Mouse (Mus musculus): ENCODE data around the gene Trim33. TPM values are rescaled to one million over a fixed set of nuclear protein-coding genes. Genes with fewer than 3 reads are reported as not detected.

The Trim33 gene
- polyA plus RNA-seq, 1 experiment: 6.2 TPM

DNA sequence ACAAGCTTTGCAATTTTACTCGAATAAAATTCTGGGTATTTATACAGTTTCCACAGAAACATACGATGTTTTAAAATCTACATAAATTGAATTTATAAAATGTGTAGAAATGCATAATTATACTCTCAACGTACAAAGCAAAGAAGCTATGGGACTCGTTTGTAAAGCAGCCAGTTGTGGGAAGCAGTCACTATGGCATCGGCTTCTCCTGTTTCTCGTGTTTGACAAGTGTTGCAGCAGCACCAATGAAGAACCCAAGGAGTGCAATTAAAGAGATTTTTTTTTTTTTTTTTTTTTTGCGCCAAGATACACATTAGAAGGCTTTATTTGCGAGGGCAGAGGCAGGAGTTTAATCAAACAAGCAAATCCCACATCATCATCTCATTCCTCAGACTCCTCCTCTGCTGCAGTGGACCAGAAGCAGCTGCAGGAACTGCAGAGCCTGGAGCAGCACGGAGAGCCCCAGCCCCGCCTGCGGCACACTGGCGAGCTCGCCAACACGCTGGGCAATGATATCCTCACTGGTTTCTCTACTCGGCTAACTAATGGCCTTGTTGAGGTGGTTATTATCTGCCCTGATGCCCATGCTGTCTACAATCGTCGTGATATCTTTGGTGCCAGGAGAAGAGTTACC is 32.3 kb upstream of the Trim33 start:
- H3K4me3 ChIP-seq (ENCODE audit: insufficient read depth, poor library complexity, severe bottlenecking): no peak overlapping the region
- no peak for TF ChIP-seq MYOD1 (IDR thresholded peaks at IDR 0.05; ENCODE audit: control insufficient read depth, insufficient read length, low read depth)
- no peak for TF ChIP-seq MAX (IDR thresholded peaks at IDR 0.05)
- no peak for TF ChIP-seq FOSL1 (IDR thresholded peaks at IDR 0.05; ENCODE audit: insufficient read depth, low read length, poor library complexity, severe bottlenecking)
- no peak for TF ChIP-seq CTCF (IDR thresholded peaks at IDR 0.05; ENCODE audit: control insufficient read depth, insufficient read depth, insufficient read length)
- no peak for TF ChIP-seq USF1 (IDR thresholded peaks at IDR 0.05; ENCODE audit: low read depth)
- TF ChIP-seq CEBPB (IDR thresholded peaks at IDR 0.05; ENCODE audit: low read depth): no peak
- no peak for TF ChIP-seq MYOG (IDR thresholded peaks at IDR 0.05; ENCODE audit: control insufficient read depth, extremely low read depth, insufficient read length)
- no peaks in the 10 kb centered on the region for H3K79me3 ChIP-seq (ENCODE audit: low read depth)
- no peaks in the 10 kb centered on the region for H3K79me2 ChIP-seq (ENCODE audit: control insufficient read depth, insufficient read depth)
- no peaks in the 10 kb centered on the region for H3K36me3 ChIP-seq (ENCODE audit: control insufficient read depth, insufficient read depth)
- no peaks in the 10 kb centered on the region for H3K27me3 ChIP-seq (ENCODE audit: control insufficient read depth, insufficient read depth, insufficient read length)
- H3ac ChIP-seq (ENCODE audit: control insufficient read depth, insufficient read length, low read depth): no peak overlapping the region

DNA sequence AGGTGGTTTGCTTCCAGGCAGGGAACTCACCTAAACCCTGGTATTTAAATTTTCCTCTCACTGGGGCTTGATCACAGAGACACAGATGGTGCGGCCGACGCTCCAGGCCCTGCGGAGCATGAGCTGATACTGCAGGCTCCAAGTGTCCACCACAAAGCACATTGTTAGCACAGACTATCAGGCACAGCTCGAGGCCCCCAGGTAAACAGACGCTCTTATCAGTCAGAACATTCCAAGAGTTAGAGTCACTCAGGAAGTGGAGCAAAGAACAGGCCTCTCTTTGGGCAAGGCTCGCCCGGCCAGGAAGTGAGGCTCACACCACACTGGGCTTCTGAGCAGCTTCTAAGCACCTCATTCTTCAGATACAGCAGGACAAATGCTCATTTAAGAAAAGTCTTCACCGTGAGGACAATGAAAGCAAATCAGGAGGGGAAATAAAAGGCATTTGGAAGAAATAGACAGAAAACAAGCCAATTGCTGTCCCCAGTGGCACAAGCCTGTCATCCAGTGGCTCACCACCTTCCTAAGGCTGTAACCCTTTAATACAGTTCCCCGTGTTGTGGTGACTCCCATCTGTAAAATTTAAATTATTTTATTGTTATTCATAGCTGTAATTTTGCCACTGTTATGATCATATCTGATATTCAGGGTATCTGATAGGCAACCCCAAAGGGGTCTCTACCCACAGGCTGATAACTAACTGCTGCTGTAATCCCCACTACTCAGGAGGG is 22.8 kb upstream of the Trim33 start:
- Histone ChIP-seq H3K79me2 (ENCODE audit: control insufficient read depth, insufficient read depth) (no peaks in the 10 kb centered on the region), H3K36me3 (ENCODE audit: control insufficient read depth, insufficient read depth) (no peaks in the 10 kb centered on the region), H3ac (ENCODE audit: control insufficient read depth, insufficient read length, low read depth) (no peak overlapping the region), H3K4me3 (ENCODE audit: insufficient read depth, poor library complexity, severe bottlenecking) (no peak overlapping the region), H3K27me3 (ENCODE audit: control insufficient read depth, insufficient read depth, insufficient read length) (no peaks in the 10 kb centered on the region), H3K79me3 (ENCODE audit: low read depth) (no peaks in the 10 kb centered on the region)
- TF ChIP-seq CEBPB (IDR thresholded peaks at IDR 0.05; ENCODE audit: low read depth): no peak
- TF ChIP-seq MYOD1 (IDR thresholded peaks at IDR 0.05; ENCODE audit: control insufficient read depth, insufficient read length, low read depth): no peak
- TF ChIP-seq FOSL1 (IDR thresholded peaks at IDR 0.05; ENCODE audit: insufficient read depth, low read length, poor library complexity, severe bottlenecking): no peak
- TF ChIP-seq MYOG (IDR thresholded peaks at IDR 0.05; ENCODE audit: control insufficient read depth, extremely low read depth, insufficient read length): no peak
- no peak for TF ChIP-seq USF1 (IDR thresholded peaks at IDR 0.05; ENCODE audit: low read depth)
- no peak for TF ChIP-seq MAX (IDR thresholded peaks at IDR 0.05)
- TF ChIP-seq CTCF (IDR thresholded peaks at IDR 0.05; ENCODE audit: control insufficient read depth, insufficient read depth, insufficient read length): no peak

DNA sequence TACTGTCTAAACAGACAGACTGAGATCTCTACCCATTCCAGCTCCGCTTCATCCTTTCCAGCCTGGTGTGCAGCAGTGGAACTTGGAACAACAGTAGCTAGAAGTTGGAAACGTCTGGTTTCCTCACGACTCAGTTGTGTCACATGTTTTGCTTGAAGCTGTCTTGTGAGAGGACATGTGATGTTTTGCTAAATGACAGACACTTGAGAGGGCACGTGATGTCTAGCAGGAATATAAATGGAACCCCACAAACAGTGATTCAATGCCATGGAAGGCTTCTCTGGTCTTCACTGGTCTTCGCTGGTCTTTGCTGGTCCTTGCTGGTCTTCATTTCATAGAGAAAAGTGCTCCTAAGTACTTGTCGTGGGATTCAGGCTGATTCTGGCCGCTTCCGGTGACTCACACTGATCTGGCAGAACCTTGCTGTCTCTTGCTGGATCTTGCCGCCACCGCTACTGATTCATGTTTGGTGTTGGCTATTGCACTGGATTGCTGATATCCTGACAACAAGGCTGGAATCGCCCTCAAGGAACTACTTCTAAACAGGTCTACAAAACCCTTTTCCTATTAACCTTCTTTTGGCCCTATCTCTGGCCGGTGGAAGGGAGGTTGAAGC is 16.2 kb upstream of the Trim33 start:
- no peaks in the 10 kb centered on the region for H3K27me3 ChIP-seq (ENCODE audit: control insufficient read depth, insufficient read depth, insufficient read length)
- H3K79me3 ChIP-seq (ENCODE audit: low read depth): no peaks in the 10 kb centered on the region
- H3ac ChIP-seq (ENCODE audit: control insufficient read depth, insufficient read length, low read depth): no peak overlapping the region
- peak; percentile 64 for TF ChIP-seq MAX (IDR thresholded peaks at IDR 0.05)
- no peak for TF ChIP-seq MYOG (IDR thresholded peaks at IDR 0.05; ENCODE audit: control insufficient read depth, extremely low read depth, insufficient read length)
- peak; percentile 57 for TF ChIP-seq CEBPB (IDR thresholded peaks at IDR 0.05; ENCODE audit: low read depth)
- peak; percentile 90 for TF ChIP-seq USF1 (IDR thresholded peaks at IDR 0.05; ENCODE audit: low read depth)
- no peak for TF ChIP-seq CTCF (IDR thresholded peaks at IDR 0.05; ENCODE audit: control insufficient read depth, insufficient read depth, insufficient read length)
- TF ChIP-seq MYOD1 (IDR thresholded peaks at IDR 0.05; ENCODE audit: control insufficient read depth, insufficient read length, low read depth): no peak
- peak; percentile 68 for TF ChIP-seq FOSL1 (IDR thresholded peaks at IDR 0.05; ENCODE audit: insufficient read depth, low read length, poor library complexity, severe bottlenecking)
- H3K4me3 ChIP-seq (ENCODE audit: insufficient read depth, poor library complexity, severe bottlenecking): no peak overlapping the region
- H3K79me2 ChIP-seq (ENCODE audit: control insufficient read depth, insufficient read depth): no peaks in the 10 kb centered on the region
- no peaks in the 10 kb centered on the region for H3K36me3 ChIP-seq (ENCODE audit: control insufficient read depth, insufficient read depth)

DNA sequence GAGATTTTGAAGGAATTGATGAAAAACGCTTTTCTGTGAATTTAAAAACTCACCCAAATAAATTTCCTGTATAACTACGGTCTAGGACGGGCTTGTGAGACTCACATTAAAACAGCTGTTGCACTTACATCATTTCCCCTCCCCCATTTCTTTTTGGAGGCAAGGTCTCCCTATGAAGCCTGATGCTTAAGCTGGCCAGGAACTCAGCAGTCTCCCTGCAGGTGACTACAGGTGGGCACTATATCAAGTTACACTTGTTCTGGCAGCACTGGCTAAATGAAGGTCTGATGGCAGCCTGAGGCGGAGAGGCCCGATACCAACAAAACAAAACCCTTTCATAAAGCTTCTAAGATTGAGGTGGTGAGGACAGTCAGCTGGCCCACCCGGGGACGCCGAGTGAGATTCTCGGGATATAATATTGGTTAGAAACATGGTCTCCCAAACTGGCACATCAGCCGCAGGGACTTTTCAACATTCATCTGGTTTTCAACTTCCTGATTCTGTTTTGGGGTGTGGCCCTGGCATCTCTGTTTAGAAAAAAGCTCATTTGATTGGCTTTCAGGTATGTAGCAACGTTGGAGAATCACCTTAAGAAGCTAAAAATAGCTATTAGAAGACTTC is 422 bp upstream of the Trim33 start:
- Histone ChIP-seq H3K79me3 (ENCODE audit: low read depth) (peaks cover 36% of the 10 kb centered on the region), H3K79me2 (ENCODE audit: control insufficient read depth, insufficient read depth) (peaks cover 39% of the 10 kb centered on the region), H3ac (ENCODE audit: control insufficient read depth, insufficient read length, low read depth) (peak overlapping the region; percentile 26), H3K36me3 (ENCODE audit: control insufficient read depth, insufficient read depth) (peaks cover 4% of the 10 kb centered on the region), H3K27me3 (ENCODE audit: control insufficient read depth, insufficient read depth, insufficient read length) (no peaks in the 10 kb centered on the region), H3K4me3 (ENCODE audit: insufficient read depth, poor library complexity, severe bottlenecking) (peak overlapping the region; percentile 71)
- TF ChIP-seq CTCF (IDR thresholded peaks at IDR 0.05; ENCODE audit: control insufficient read depth, insufficient read depth, insufficient read length) (no peak), MYOD1 (IDR thresholded peaks at IDR 0.05; ENCODE audit: control insufficient read depth, insufficient read length, low read depth) (no peak), USF1 (IDR thresholded peaks at IDR 0.05; ENCODE audit: low read depth) (no peak), FOSL1 (IDR thresholded peaks at IDR 0.05; ENCODE audit: insufficient read depth, low read length, poor library complexity, severe bottlenecking) (no peak), MAX (IDR thresholded peaks at IDR 0.05) (no peak), CEBPB (IDR thresholded peaks at IDR 0.05; ENCODE audit: low read depth) (no peak), MYOG (IDR thresholded peaks at IDR 0.05; ENCODE audit: control insufficient read depth, extremely low read depth, insufficient read length) (no peak)

DNA sequence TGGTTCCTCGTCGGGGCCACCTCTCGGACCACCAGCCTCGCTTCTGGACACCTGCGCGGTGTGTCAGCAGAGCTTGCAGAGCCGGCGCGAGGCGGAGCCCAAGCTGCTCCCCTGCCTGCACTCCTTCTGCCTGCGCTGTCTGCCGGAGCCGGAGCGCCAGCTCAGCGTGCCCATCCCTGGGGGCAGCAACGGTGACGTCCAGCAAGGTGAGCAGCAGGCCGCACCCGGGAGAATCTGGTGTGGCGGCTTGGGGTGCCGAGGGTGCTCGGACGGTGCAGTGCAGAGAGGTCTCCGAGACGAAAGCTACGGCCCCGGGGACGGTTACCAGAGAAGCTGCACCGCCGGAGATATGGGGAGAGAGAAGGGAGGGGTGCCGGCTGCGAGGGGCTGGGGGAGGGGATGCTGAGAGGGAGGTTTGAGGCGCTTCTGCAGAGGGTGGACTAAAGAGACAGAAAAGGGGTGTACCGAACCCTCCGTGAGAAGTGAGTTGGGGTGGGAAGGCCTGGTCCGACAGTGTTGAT is 1.2 kb downstream of the Trim33 start:
- Histone ChIP-seq H3K36me3 (ENCODE audit: control insufficient read depth, insufficient read depth) (peaks cover 4% of the 10 kb centered on the region), H3K4me3 (ENCODE audit: insufficient read depth, poor library complexity, severe bottlenecking) (peak overlapping the region; percentile 71), H3K79me2 (ENCODE audit: control insufficient read depth, insufficient read depth) (peaks cover 55% of the 10 kb centered on the region), H3ac (ENCODE audit: control insufficient read depth, insufficient read length, low read depth) (peak overlapping the region; percentile 70), H3K27me3 (ENCODE audit: control insufficient read depth, insufficient read depth, insufficient read length) (no peaks in the 10 kb centered on the region), H3K79me3 (ENCODE audit: low read depth) (peaks cover 52% of the 10 kb centered on the region)
- TF ChIP-seq CTCF (IDR thresholded peaks at IDR 0.05; ENCODE audit: control insufficient read depth, insufficient read depth, insufficient read length): no peak
- no peak for TF ChIP-seq CEBPB (IDR thresholded peaks at IDR 0.05; ENCODE audit: low read depth)
- no peak for TF ChIP-seq MYOD1 (IDR thresholded peaks at IDR 0.05; ENCODE audit: control insufficient read depth, insufficient read length, low read depth)
- TF ChIP-seq FOSL1 (IDR thresholded peaks at IDR 0.05; ENCODE audit: insufficient read depth, low read length, poor library complexity, severe bottlenecking): no peak
- no peak for TF ChIP-seq USF1 (IDR thresholded peaks at IDR 0.05; ENCODE audit: low read depth)
- no peak for TF ChIP-seq MAX (IDR thresholded peaks at IDR 0.05)
- TF ChIP-seq MYOG (IDR thresholded peaks at IDR 0.05; ENCODE audit: control insufficient read depth, extremely low read depth, insufficient read length): no peak
